Mouse (Mus musculus) kidney, adult 2 months (tissue): Measurements from ENCODE around the gene Mafg.

Source experiments
- CTCF ChIP-seq: fragments of 200-500 bp; conservative IDR thresholded peaks from 2 replicates; pipeline ENCODE4 v1.5.1; 2011; ENCODE audit warnings: low read depth, mild to moderate bottlenecking, control low read depth, low read length, moderate library complexity, mixed read lengths; ENCODE audit not compliant: insufficient read depth, insufficient read length
- POLR2A ChIP-seq: fragments of 200-500 bp; IDR thresholded peaks from one replicate; pipeline ENCODE4 v1.6.1; 2011; ENCODE audit warnings: low read depth, low read length, control low read depth

GRCm38 (mm10) chr11:120659509-120660300 is 26.3 kb upstream of the Mafg start:
- TF ChIP-seq POLR2A (no peak), CTCF (no peak)
